Mouse (Mus musculus): ENCODE results near the gene Fam135a.

DNA sequence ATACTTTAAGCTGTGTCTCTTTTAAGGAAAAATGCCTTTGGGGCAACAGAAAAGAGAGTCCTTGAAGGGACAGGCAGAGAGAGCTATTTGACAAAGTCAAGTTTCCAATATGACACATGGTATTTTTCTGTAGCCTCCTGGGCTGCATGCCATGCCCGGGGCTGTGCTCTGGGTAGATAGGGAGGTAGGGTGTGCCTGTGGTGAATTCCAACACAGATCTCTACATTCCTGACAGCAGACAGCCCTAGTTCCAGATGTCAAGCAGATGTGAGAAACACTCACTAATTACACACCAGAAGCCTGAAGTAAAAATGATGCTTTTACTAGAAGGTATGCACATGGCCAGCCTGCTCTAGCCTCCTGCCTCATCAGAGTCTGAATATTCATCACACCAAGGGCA lies 133.9 kb downstream of the Fam135a start:
- TF ChIP-seq CTCF (IDR thresholded peaks at IDR 0.05; ENCODE audit: control insufficient read depth, insufficient read depth, low read length) (no peak), POLR2A (IDR thresholded peaks at IDR 0.05; ENCODE audit: borderline replicate concordance, control insufficient read depth, low read depth, low read length) (no peak)
